Mouse (Mus musculus): ENCODE data around the gene Znfx1. TPM values are rescaled to one million over a fixed set of nuclear protein-coding genes. Genes with fewer than 3 reads are reported as not detected.

Znfx1 gene
- polyA plus RNA-seq, 1 experiment, result 16.8 TPM

DNA sequence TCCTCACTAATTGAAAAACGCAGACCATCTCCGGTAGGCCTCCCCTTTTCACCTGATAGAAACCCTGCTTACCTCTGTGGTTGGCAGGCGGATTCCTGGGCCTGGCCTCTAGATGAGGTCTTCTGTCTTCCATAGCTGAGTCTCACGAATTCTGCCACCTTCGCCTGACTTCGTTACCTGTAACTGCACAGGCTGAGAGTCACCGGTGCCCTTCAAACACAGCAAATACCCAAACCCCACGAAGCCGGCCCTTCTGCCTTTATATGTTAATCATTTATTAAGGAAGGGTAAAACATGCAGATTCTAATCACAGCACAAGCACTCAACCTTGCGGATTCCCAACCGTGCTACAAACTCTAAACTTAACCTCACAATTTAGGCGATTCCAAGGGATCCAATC lies 2.9 kb downstream of the Znfx1 start:
- TF ChIP-seq POLR2A (IDR thresholded peaks at IDR 0.05; ENCODE audit: borderline replicate concordance, extremely low read depth, insufficient read depth, insufficient read length, poor library complexity, severe bottlenecking) (no peak), CTCF (IDR thresholded peaks at IDR 0.05; ENCODE audit: borderline replicate concordance, extremely low read depth, insufficient read depth, insufficient read length) (no peak)
- no peak for DNase-seq (ENCODE audit: low read depth)

- TF ChIP-seq POLR2A (IDR thresholded peaks at IDR 0.05; ENCODE audit: borderline replicate concordance, extremely low read depth, insufficient read depth, insufficient read length, poor library complexity, severe bottlenecking) (no peak), CTCF (IDR thresholded peaks at IDR 0.05; ENCODE audit: borderline replicate concordance, extremely low read depth, insufficient read depth, insufficient read length) (no peak)
- DNase-seq (ENCODE audit: low read depth), result no peak
These were observed 3.3 kb downstream of the Znfx1 start for GRCm38 (mm10) chr2:167059536-167059935.

DNA sequence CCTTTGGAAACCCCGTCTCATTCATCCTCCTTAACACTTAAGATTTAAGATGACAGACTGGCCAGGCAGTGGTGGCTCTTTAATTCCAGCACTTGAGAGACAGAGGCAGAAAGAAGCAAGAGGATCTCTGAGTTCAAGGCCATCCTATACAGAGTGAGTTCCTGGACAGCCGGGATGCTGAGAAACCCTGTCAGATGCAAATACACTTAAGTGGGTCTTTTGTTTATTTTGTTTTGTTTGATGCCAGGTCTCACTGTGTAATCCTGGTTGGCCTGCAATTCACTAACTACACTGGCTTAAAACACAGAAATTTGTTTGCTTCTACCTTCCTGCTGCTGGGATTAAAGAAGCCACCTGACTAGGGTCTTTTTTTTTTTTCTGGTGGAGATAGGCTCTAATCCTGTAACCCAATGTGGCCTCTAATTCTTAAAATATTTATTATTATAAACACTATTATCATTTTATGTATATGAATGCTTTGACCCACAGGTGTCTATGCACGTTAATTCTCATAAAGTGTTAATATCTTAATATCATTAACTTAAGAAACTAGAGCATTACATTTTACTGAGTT lies 3.9 kb downstream of the Znfx1 start:
- DNase-seq (ENCODE audit: low read depth), result no peak
- TF ChIP-seq POLR2A (IDR thresholded peaks at IDR 0.05; ENCODE audit: borderline replicate concordance, extremely low read depth, insufficient read depth, insufficient read length, poor library complexity, severe bottlenecking) (no peak), CTCF (IDR thresholded peaks at IDR 0.05; ENCODE audit: borderline replicate concordance, extremely low read depth, insufficient read depth, insufficient read length) (no peak)

- no peak for TF ChIP-seq CTCF (IDR thresholded peaks at IDR 0.05; ENCODE audit: borderline replicate concordance, extremely low read depth, insufficient read depth, insufficient read length)
- no peak for TF ChIP-seq POLR2A (IDR thresholded peaks at IDR 0.05; ENCODE audit: borderline replicate concordance, extremely low read depth, insufficient read depth, insufficient read length, poor library complexity, severe bottlenecking)
- DNase-seq (ENCODE audit: low read depth), result no peak
These were observed 4.6 kb downstream of the Znfx1 start for GRCm38 (mm10) chr2:167058201-167058600.

- DNase-seq (ENCODE audit: low read depth), result no peak
These were observed 5.9 kb downstream of the Znfx1 start for GRCm38 (mm10) chr2:167056942-167057323.

DNA sequence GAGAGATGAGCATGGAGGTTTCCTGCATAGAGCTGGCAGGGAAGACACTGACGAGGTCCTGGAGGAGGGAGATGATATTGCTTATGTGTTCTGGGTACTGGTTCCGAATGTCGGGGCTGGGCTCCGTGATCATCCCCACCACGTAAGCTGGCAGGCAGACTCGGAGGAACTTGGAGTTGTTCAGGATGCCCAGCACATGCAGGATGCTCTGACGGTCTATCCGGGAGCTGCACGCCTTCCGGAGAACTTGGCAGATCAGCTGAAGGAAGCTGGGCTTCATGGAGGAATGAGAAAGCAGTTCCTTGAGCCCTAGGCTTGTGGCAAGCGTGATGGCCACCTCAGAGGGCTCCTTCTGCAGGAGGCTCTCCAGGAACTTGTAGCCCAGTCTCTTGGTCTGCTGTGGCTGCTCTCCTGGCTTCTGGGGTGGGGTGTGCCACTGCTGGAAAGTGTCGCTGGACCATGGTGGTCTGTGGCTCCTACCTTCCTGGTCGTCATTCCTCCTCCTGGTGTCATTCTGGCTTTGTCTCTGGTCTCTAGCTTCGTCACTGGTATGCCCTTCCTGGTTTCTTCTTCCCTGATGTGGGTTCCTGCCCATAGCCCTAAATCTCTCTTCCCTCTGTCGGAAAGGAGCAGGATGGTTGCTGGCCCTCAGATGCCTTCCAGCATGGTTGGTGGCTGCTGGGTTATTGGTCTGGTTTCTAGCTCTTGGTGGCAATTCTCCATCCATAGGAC lies 6.4 kb downstream of the Znfx1 start:
- no peak for TF ChIP-seq CTCF (IDR thresholded peaks at IDR 0.05; ENCODE audit: borderline replicate concordance, extremely low read depth, insufficient read depth, insufficient read length)
- no peak for TF ChIP-seq POLR2A (IDR thresholded peaks at IDR 0.05; ENCODE audit: borderline replicate concordance, extremely low read depth, insufficient read depth, insufficient read length, poor library complexity, severe bottlenecking)
- DNase-seq (ENCODE audit: low read depth), result no peak

More at GRCm38 (mm10) chr2:167056942-167057323, 5.9 kb downstream of the Znfx1 start:
- no peak for TF ChIP-seq POLR2A (IDR thresholded peaks at IDR 0.05; ENCODE audit: borderline replicate concordance, extremely low read depth, insufficient read depth, insufficient read length, poor library complexity, severe bottlenecking)
- no peak for TF ChIP-seq CTCF (IDR thresholded peaks at IDR 0.05; ENCODE audit: borderline replicate concordance, extremely low read depth, insufficient read depth, insufficient read length)

GRCm38 (mm10) chr2:167055386-167055785 lies 7.4 kb downstream of the Znfx1 start:
- TF ChIP-seq POLR2A (IDR thresholded peaks at IDR 0.05; ENCODE audit: borderline replicate concordance, extremely low read depth, insufficient read depth, insufficient read length, poor library complexity, severe bottlenecking) (no peak), CTCF (IDR thresholded peaks at IDR 0.05; ENCODE audit: borderline replicate concordance, extremely low read depth, insufficient read depth, insufficient read length) (no peak)
- no peak for DNase-seq (ENCODE audit: low read depth)

DNA sequence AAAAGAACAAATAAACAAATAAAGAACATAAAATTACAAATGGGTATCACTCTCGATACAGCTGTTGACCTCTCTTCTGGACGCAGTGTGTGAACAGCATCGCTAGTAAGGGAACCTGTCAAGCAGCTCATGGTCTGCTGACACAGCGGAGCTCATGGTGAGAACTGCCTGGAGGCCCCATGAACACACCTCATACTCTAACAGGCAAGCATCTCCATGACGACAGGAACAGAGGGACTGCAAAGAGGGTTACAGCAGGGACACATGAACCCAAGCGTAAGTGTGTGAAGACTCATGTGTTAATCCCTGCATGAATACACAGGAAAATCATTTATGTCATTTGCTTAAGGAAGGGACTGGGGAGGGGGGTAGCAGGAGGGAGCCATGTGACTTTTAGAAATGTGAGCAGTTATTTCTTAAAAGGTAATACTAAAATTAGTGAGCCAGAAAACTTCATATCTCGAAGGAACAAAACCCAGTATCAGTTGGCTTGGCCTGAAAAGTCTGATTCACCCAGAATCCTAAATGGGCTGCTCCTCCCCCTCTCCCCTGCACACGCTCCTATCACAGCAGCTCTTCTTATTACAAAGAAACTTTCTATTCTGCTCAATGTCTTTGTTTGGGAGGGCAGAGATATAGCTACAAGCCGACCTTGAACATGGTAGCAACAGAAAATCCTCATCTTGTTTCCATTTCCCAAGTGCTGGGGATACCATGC lies 9.5 kb downstream of the Znfx1 start:
- DNase-seq (ENCODE audit: low read depth), result peak; percentile 52

GRCm38 (mm10) chr2:167048698-167049358 lies 14.0 kb downstream of the Znfx1 start:
- DNase-seq (ENCODE audit: low read depth), result no peak
- TF ChIP-seq POLR2A (IDR thresholded peaks at IDR 0.05; ENCODE audit: borderline replicate concordance, extremely low read depth, insufficient read depth, insufficient read length, poor library complexity, severe bottlenecking) (no peak), CTCF (IDR thresholded peaks at IDR 0.05; ENCODE audit: borderline replicate concordance, extremely low read depth, insufficient read depth, insufficient read length) (no peak)

More for the DNA sequence above, 9.5 kb downstream of the Znfx1 start:
- TF ChIP-seq CTCF (IDR thresholded peaks at IDR 0.05; ENCODE audit: borderline replicate concordance, extremely low read depth, insufficient read depth, insufficient read length) (no peak), POLR2A (IDR thresholded peaks at IDR 0.05; ENCODE audit: borderline replicate concordance, extremely low read depth, insufficient read depth, insufficient read length, poor library complexity, severe bottlenecking) (no peak)

- TF ChIP-seq CTCF (IDR thresholded peaks at IDR 0.05; ENCODE audit: borderline replicate concordance, extremely low read depth, insufficient read depth, insufficient read length), result no peak
- TF ChIP-seq POLR2A (IDR thresholded peaks at IDR 0.05; ENCODE audit: borderline replicate concordance, extremely low read depth, insufficient read depth, insufficient read length, poor library complexity, severe bottlenecking), result no peak
- DNase-seq (ENCODE audit: low read depth), result no peak
These were observed 14.6 kb downstream of the Znfx1 start for GRCm38 (mm10) chr2:167048223-167048622.

All from brain, embryonic 14.5 days (tissue).